Mouse (Mus musculus) E14TG2a.4 (cell line): ENCODE measurements at regions not wholly inside any gene's neighbourhood (a gene's known extent, or its start where the extent isn't known, plus 50 kb on each side); places are given as distances from the start of the nearest gene placed in this dataset.

ENCODE experiments used
- CTCF ChIP-seq: conservative IDR thresholded peaks from 2 replicates; pipeline ENCODE4 v1.5.1; 2014; ENCODE audit warnings: low read length
- NANOG ChIP-seq: IDR thresholded peaks from 2 replicates; pipeline ENCODE4 v1.6.1; 2014; ENCODE audit warnings: borderline replicate concordance, low read length, mixed read lengths

DNA sequence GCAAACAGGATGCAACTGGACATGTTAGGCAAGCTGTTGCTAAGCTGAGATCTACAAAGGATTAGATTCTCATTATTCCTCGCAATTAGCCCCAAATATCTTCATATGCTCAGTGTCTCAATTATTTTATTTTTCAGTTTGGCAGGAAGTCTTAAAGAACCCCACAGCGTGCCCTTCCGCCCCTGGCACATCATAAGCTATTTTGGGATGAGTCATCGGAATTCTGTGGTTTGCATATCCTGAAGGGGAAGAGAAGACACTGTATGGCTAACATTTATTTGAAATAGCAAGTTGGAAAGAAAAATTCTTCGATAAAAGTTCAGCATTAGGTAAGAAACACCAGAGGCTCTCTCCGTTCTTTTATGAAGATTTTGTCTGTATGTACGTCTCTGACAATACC lies 164.3 kb upstream of the Dmrta1 start:
- no peak for TF ChIP-seq CTCF
- no peak for TF ChIP-seq NANOG
